Mouse (Mus musculus) adrenal gland, postnatal 10 days (tissue): Measurements from ENCODE around the gene Ovch2. TPM values are rescaled to one million over a fixed set of nuclear protein-coding genes. Genes with fewer than 3 reads are reported as not detected.

Source experiments
- DNase-seq: peaks from one replicate; pipeline ENCODE4 v3.0.0; 2021; ENCODE audit warnings: mixed read lengths
- total RNA-seq, 2 experiments: library from RNA; stranded (reverse); gene quantifications; 2 replicates each; pipeline ENCODE4 v1.2.3; 2021

Gene Ovch2
- total RNA-seq, 2 experiments from 2014 or later: not detected

GRCm38 (mm10) chr7:107744454-107744853, 56.6 kb downstream of the Ovch2 start:
- no peak for DNase-seq

- DNase-seq: no peak
Observed at GRCm38 (mm10) chr7:107742963-107743465, 58.0 kb downstream of the Ovch2 start.

GRCm38 (mm10) chr7:107738726-107739125, 62.3 kb downstream of the Ovch2 start:
- peak; percentile 25 for DNase-seq

DNA sequence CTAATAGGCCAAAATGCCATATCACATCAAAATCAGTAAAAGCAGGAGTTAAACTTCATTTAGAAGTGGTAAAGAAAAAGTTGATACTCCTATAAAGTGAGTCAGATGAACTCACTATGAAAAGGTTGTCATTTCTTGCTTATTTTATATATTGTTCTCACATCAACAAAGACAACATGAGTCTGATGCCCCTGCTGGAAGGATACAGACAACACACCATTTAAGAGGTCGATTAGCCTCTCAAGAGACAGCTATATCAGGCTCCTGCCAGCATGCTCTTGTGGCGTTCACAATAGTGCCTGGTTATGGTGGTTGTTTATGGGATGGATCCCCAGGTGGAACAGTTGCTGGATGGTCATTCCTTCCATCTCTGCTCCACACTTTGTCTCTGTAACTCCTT, 67.8 kb downstream of the Ovch2 start:
- no peak for DNase-seq

Other genes with a start within 250 kb of the Ovch2 start
- 10 to 100 TPM in 1 of 2 experiments, 1 to 10 TPM in 1; 9.9 to 12.4 TPM for gene Olfml1, start 233.8 kb downstream of the Ovch2 start, total RNA-seq
- 10 to 100 TPM in 1 of 2 experiments, 1 to 10 TPM in 1; 9.1 to 13.7 TPM for gene Ppfibp2, start 206.0 kb downstream of the Ovch2 start, total RNA-seq
- gene 5330417H12Rik, start 176.0 kb downstream of the Ovch2 start, total RNA-seq: not detected
- not detected for gene Cyb5r2, start 43.2 kb downstream of the Ovch2 start, total RNA-seq
- not detected for gene Olfr467, start 11.1 kb upstream of the Ovch2 start, total RNA-seq
- not detected for gene Olfr469, start 24.3 kb upstream of the Ovch2 start, total RNA-seq
- not detected for gene Olfr470, start 46.3 kb upstream of the Ovch2 start, total RNA-seq
- gene Olfr472, start 96.7 kb upstream of the Ovch2 start, total RNA-seq: not detected
- gene Olfr473, start 129.2 kb upstream of the Ovch2 start, total RNA-seq: not detected
- not detected for gene Olfr474, start 153.4 kb upstream of the Ovch2 start, total RNA-seq
- gene Olfr476, start 163.6 kb upstream of the Ovch2 start, total RNA-seq: not detected
- gene Olfr477, start 185.5 kb upstream of the Ovch2 start, total RNA-seq: under 1 TPM in 1 of 2 experiments, not detected in 1; 0.09 TPM
- gene Olfr478, start 232.8 kb upstream of the Ovch2 start, total RNA-seq: not detected
- gene Olfr479, start 249.5 kb upstream of the Ovch2 start, total RNA-seq: not detected